Mouse (Mus musculus) liver, adult 2 months (tissue): Measurements from ENCODE around the gene Map3k20.

Experiments used
- CTCF ChIP-seq: fragments of 200-500 bp; IDR thresholded peaks from 2 replicates; pipeline ENCODE4 v1.5.1; 2011; ENCODE audit warnings: low read depth, low read length, control low read depth
- POLR2A ChIP-seq: fragments of 200-500 bp; IDR thresholded peaks from 2 replicates; pipeline ENCODE4 v1.6.1; 2011; ENCODE audit warnings: low read length, control low read depth; ENCODE audit not compliant: insufficient read depth; ENCODE audit errors: extremely low read depth

GRCm38 (mm10) chr2:72345281-72345680 is 59.8 kb downstream of the Map3k20 start:
- no peak for TF ChIP-seq CTCF
- no peak for TF ChIP-seq POLR2A
